Comparison of ENCODE assay signal across 8 mouse cellular contexts in genomic region chr15:102965892-102966775, GRCm38 (mm10). TPM values are rescaled to one million over a fixed set of nuclear protein-coding genes. Genes with fewer than 3 reads are reported as not detected.
DNase-seq lines count a peak whose midpoint lies in the region; ATAC-seq and TF ChIP-seq lines count a peak whose summit lies in the region.

No protein-coding gene starts in this region.

- DNase-seq in layer of hippocampus, adult 2 months (ENCODE audit: low spot score in 2 of 2), result no peak
- DNase-seq in layer of hippocampus, postnatal 25 days (ENCODE audit: extremely low spot score in 1 of 2, low spot score in 1 of 2), result no peak
- peak; percentile 95 for DNase-seq in embryo, embryonic 10.5 days (ENCODE audit: low spot score)
- DNase-seq in lung, postnatal 4 days, result peak; percentile 68 to 77
- peak; percentile 98 for DNase-seq in skeletal muscle tissue, adult 2 months (ENCODE audit: low read depth, low spot score)
- no peak for DNase-seq in frontal cortex, adult 2 months (ENCODE audit: extremely low spot score in 1 of 2, low spot score in 1 of 2)

- 2% methylated on average over 29 of the region's 30 CpGs for WGBS in heart, embryonic 11.5 days (ENCODE audit: insufficient replicate concordance)
- 2% methylated on average over 29 of the region's 30 CpGs for WGBS in kidney, embryonic 15.5 days

- no peaks in the 10 kb centered on the region for H3K36me3 ChIP-seq in heart, embryonic 11.5 days (ENCODE audit: control insufficient read depth, insufficient read depth, low read length)
- no peaks in the 10 kb centered on the region for H3K36me3 ChIP-seq in kidney, embryonic 15.5 days

- ATAC-seq in heart, embryonic 11.5 days (replicated peaks; ENCODE audit: insufficient number of reproducible peaks, low FRiP score, low TSS enrichment), result peak; percentile 35; the same call in 1 of the 2 replicates
- ATAC-seq in kidney, embryonic 15.5 days (replicated peaks; ENCODE audit: low FRiP score), result peak; percentile 84

- 0 out of 2 replicates have a peak, but pooled peaks cover 2% of the 10 kb centered on the region for H3K4me1 ChIP-seq in heart, embryonic 11.5 days (ENCODE audit: control insufficient read depth, insufficient read depth, low read length)
- H3K4me1 ChIP-seq in kidney, embryonic 15.5 days, result peaks cover 56% of the 10 kb centered on the region

- peak overlapping the region; percentile 23; the same call in 1 of the 2 replicates for H3K4me2 ChIP-seq in heart, embryonic 11.5 days
- H3K4me2 ChIP-seq in kidney, embryonic 15.5 days, result peak overlapping the region; percentile 77

- no peak overlapping the region for H3K4me3 ChIP-seq in layer of hippocampus, adult 2 months
- H3K4me3 ChIP-seq in heart, embryonic 11.5 days (ENCODE audit: low read depth, low read length), result 0 out of 2 replicates have a peak overlapping the region, but pooled peaks have one; percentile 14
- peak overlapping the region; percentile 65 for H3K4me3 ChIP-seq in kidney, embryonic 15.5 days (replicated peaks)

- no peak overlapping the region for H3K27ac ChIP-seq in layer of hippocampus, adult 2 months
- no peak overlapping the region for H3K27ac ChIP-seq in heart, embryonic 11.5 days (ENCODE audit: low read depth, low read length)
- peak overlapping the region; percentile 92 for H3K27ac ChIP-seq in kidney, embryonic 15.5 days

- TF ChIP-seq CTCF in layer of hippocampus, adult 2 months (conservative IDR thresholded peaks at IDR 0.05), result peak; percentile 64

- H3K27me3 ChIP-seq in heart, embryonic 11.5 days (ENCODE audit: control insufficient read depth, insufficient read depth, low read length), result peaks cover 97% of the 10 kb centered on the region
- peaks cover 67% of the 10 kb centered on the region for H3K27me3 ChIP-seq in kidney, embryonic 15.5 days

- H3K9me3 ChIP-seq in heart, embryonic 11.5 days (replicated peaks; ENCODE audit: control insufficient read depth, low read length), result no peaks in the 10 kb centered on the region
- H3K9me3 ChIP-seq in kidney, embryonic 15.5 days (replicated peaks), result no peaks in the 10 kb centered on the region

- H3K9ac ChIP-seq in heart, embryonic 11.5 days (ENCODE audit: low read depth, low read length), result no peak overlapping the region
- peak overlapping the region; percentile 78 for H3K9ac ChIP-seq in kidney, embryonic 15.5 days

RNA-seq across cellular contexts. Expression of gene Hoxc10, which starts 0.5 kb away (rescaled TPM):
- not detected for total RNA-seq in layer of hippocampus, adult 2 months (2021)
- total RNA-seq in layer of hippocampus, postnatal 25 days (2021), result not detected
- polyA plus RNA-seq in heart, embryonic 11.5 days (2014; fragmentation: Nextera tagmentation; extraction: Ambion mirVana), result 0.10 and 0.18 TPM in 2 replicates
- 52.4 and 53.5 TPM in 2 replicates for polyA plus RNA-seq in kidney, embryonic 15.5 days (2015; fragmentation: Nextera tagmentation; extraction: Ambion mirVana)
- not detected in 2 replicates for polyA plus RNA-seq in frontal cortex, adult 2 months (2012; rRNA removed)

RNA-seq across cellular contexts. Expression of gene Hoxc5, which starts 1.1 kb away (rescaled TPM):
- not detected for total RNA-seq in layer of hippocampus, adult 2 months (2021)
- not detected for total RNA-seq in layer of hippocampus, postnatal 25 days (2021)
- 1.7 TPM in 2 replicates for polyA plus RNA-seq in heart, embryonic 11.5 days (2014; fragmentation: Nextera tagmentation; extraction: Ambion mirVana)
- polyA plus RNA-seq in kidney, embryonic 15.5 days (2015; fragmentation: Nextera tagmentation; extraction: Ambion mirVana), result 3.6 and 4.8 TPM in 2 replicates
- polyA plus RNA-seq in frontal cortex, adult 2 months (2012; rRNA removed), result not detected in 2 replicates

RNA-seq across cellular contexts. Expression of gene Hoxc9, which starts 10.1 kb away (rescaled TPM):
- not detected for total RNA-seq in layer of hippocampus, adult 2 months (2021)
- total RNA-seq in layer of hippocampus, postnatal 25 days (2021), result not detected
- not detected in 2 replicates for polyA plus RNA-seq in heart, embryonic 11.5 days (2014; fragmentation: Nextera tagmentation; extraction: Ambion mirVana)
- polyA plus RNA-seq in kidney, embryonic 15.5 days (2015; fragmentation: Nextera tagmentation; extraction: Ambion mirVana), result 10.0 and 10.7 TPM in 2 replicates
- polyA plus RNA-seq in frontal cortex, adult 2 months (2012; rRNA removed), result not detected in 2 replicates

RNA-seq across cellular contexts. Expression of gene Hoxc11, which starts 11.9 kb away (rescaled TPM):
- not detected for total RNA-seq in layer of hippocampus, adult 2 months (2021)
- not detected for total RNA-seq in layer of hippocampus, postnatal 25 days (2021)
- not detected in 2 replicates for polyA plus RNA-seq in heart, embryonic 11.5 days (2014; fragmentation: Nextera tagmentation; extraction: Ambion mirVana)
- 1.7 and 2.9 TPM in 2 replicates for polyA plus RNA-seq in kidney, embryonic 15.5 days (2015; fragmentation: Nextera tagmentation; extraction: Ambion mirVana)
- polyA plus RNA-seq in frontal cortex, adult 2 months (2012; rRNA removed), result not detected in 2 replicates

RNA-seq across cellular contexts. Expression of gene Hoxc8, which starts 24.3 kb away (rescaled TPM):
- not detected for total RNA-seq in layer of hippocampus, adult 2 months (2021)
- not detected for total RNA-seq in layer of hippocampus, postnatal 25 days (2021)
- 0.11 and 0.20 TPM in 2 replicates for polyA plus RNA-seq in heart, embryonic 11.5 days (2014; fragmentation: Nextera tagmentation; extraction: Ambion mirVana)
- polyA plus RNA-seq in kidney, embryonic 15.5 days (2015; fragmentation: Nextera tagmentation; extraction: Ambion mirVana), result 8.7 and 11.1 TPM in 2 replicates
- not detected in 2 replicates for polyA plus RNA-seq in frontal cortex, adult 2 months (2012; rRNA removed)

Comparison
In these comparisons a context has a peak if more than half of its experiments do, and no peak if none do; other contexts are left out.
1. DNase-seq: peak in embryo, embryonic 10.5 days (single experiment), lung, postnatal 4 days (2 of 2) and skeletal muscle tissue, adult 2 months (single experiment); none in layer of hippocampus, adult 2 months (0 of 2), layer of hippocampus, postnatal 25 days (0 of 2) and frontal cortex, adult 2 months (0 of 2).
2. RNA of gene Hoxc10, which starts 0.5 kb away (polyA plus RNA-seq): 52.4 to 53.5 TPM in kidney, embryonic 15.5 days; 0.10 to 0.18 TPM in heart, embryonic 11.5 days and not detected in frontal cortex, adult 2 months; every median in the first group is over 10 times any median in the second.
3. RNA of gene Hoxc9, which starts 10.1 kb away (polyA plus RNA-seq): 10.0 to 10.7 TPM in kidney, embryonic 15.5 days; not detected in heart, embryonic 11.5 days and not detected in frontal cortex, adult 2 months; every median in the first group is over 10 times any median in the second.